Mouse (Mus musculus): Measurements from ENCODE around the gene Vrk1. TPM values are rescaled to one million over a fixed set of nuclear protein-coding genes. Genes with fewer than 3 reads are reported as not detected.

Gene Vrk1
- polyA plus RNA-seq, 1 experiment from 2014 or later: 76.3 TPM

DNA sequence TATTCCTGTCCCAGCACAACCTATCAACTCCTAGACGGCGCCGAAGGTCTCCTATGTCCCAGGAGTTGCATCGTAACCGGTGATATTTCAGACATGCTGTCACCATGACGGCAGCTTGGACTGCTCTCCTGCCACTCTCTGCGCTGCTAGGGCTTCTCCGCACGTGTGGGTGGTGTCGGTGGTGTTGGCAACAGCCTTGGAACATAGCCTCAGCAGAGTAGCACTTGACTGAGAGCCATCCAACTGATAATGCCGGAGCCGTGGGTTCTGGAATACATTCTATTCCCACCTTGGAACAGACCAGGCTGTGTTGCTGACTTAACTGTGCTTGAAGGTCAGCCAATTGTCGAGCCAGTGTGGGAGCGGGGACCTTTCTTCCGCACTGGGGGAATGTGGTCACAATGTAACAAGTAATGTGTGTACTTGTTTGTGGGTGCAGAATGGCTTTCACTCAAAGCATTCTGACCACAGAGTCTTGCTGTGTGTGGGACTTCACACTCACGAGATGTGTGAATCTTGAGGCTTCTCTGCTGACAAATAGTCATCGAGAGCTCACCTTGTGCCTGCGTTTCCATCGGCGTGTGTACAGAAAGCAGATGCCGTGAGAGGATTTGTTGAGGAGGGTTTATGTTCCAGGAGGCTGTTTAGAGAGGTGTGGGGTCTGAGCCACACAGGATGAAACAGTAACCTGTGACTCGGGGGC, 1.5 kb upstream of the Vrk1 start:
- Histone ChIP-seq H3K27me3 (no peaks in the 10 kb centered on the region), H3K36me3 (no peaks in the 10 kb centered on the region), H3K9ac (no peak overlapping the region), H3K27ac (no peak overlapping the region), H3K4me3 (no peak overlapping the region), H3K4me2 (no peak overlapping the region), H3K4me1 (no peaks in the 10 kb centered on the region), H3K9me3 (no peaks in the 10 kb centered on the region; the same call in 1 of the 2 replicates)
- no peak for ATAC-seq (ENCODE audit: borderline replicate concordance, extremely low read depth, low FRiP score, low TSS enrichment)
- 70% methylated on average over 22 of the region's 22 CpGs for WGBS

GRCm38 (mm10) chr12:106009122-106009870, 732 bp upstream of the Vrk1 start:
- peak overlapping the region; percentile 83 for H3K4me3 ChIP-seq
- H3K4me2 ChIP-seq: peak overlapping the region; percentile 48
- H3K9ac ChIP-seq: no peak overlapping the region
- H3K27ac ChIP-seq: no peak overlapping the region
- ATAC-seq (ENCODE audit: borderline replicate concordance, extremely low read depth, low FRiP score, low TSS enrichment): no peak
- no peaks in the 10 kb centered on the region; the same call in 1 of the 2 replicates for H3K9me3 ChIP-seq
- no peaks in the 10 kb centered on the region for H3K27me3 ChIP-seq
- WGBS: 79% methylated on average over 12 of the region's 12 CpGs
- H3K36me3 ChIP-seq: no peaks in the 10 kb centered on the region
- no peaks in the 10 kb centered on the region for H3K4me1 ChIP-seq

DNA sequence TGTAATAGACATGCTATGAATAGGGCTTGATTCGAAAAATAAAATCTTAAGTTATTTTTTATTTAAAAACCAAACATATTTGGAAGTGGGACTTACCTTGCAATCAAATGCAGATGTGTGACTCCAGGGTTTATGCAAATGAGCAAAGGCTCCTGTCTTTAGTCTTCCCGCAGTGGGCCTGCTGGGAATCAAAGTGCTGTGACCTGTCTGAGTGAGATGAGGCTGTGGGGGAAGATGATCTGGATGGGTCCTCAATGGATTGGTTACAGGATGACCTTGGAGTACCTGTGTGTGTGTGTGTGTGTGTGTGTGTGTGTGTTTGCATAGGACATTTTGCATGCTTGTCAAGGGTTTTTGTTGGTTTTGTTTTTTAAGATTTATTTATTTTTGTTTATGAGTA, 2.1 kb downstream of the Vrk1 start:
- no peak overlapping the region for H3K4me2 ChIP-seq
- no peaks in the 10 kb centered on the region for H3K27me3 ChIP-seq
- H3K27ac ChIP-seq: no peak overlapping the region
- H3K4me1 ChIP-seq: no peaks in the 10 kb centered on the region
- H3K9me3 ChIP-seq: no peaks in the 10 kb centered on the region
- ATAC-seq (ENCODE audit: borderline replicate concordance, extremely low read depth, low FRiP score, low TSS enrichment): no peak
- H3K9ac ChIP-seq: no peak overlapping the region
- 82% methylated on average over 2 of the region's 2 CpGs for WGBS
- H3K36me3 ChIP-seq: no peaks in the 10 kb centered on the region
- no peak overlapping the region for H3K4me3 ChIP-seq

DNA sequence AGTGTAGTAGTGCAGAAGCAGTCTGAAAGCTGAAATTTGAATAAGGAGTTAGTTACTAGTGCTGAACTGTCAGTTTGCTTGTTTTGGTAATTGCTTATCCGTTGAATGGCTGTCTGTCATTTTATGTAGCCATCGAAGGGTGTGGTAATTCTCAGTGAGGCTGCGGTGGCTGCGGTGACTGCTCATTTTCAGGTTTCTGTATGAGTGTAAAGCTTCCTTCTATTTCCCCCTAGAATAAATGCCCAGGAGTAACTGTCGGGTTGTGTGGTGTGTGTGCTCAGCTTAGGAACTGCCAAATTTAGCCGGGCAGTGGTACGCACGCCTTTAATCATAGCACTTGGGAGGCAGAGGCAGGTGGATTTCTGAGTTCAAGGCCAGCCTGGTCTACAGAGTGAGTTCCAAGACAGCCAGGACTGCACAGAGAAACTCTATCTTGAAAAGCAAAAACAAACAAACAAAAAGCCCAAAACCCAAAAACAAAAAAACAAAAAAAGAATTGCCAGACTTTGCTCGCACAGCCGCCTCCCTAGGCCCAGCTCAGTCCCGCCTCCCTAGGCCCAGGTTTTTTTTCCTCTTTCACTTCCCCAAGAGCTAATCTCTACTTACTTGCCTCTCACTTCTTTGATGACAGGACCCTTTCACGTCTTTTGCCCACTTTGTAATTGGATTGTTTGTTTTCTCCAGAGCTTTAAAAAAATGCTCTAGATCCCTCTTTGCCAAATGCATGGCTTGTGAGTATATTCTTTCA, 6.4 kb downstream of the Vrk1 start:
- H3K27me3 ChIP-seq: no peaks in the 10 kb centered on the region
- no peak overlapping the region for H3K9ac ChIP-seq
- H3K4me1 ChIP-seq: no peaks in the 10 kb centered on the region
- 87% methylated on average over 12 of the region's 12 CpGs for WGBS
- no peak overlapping the region for H3K4me3 ChIP-seq
- no peak overlapping the region for H3K4me2 ChIP-seq
- H3K9me3 ChIP-seq: no peaks in the 10 kb centered on the region
- ATAC-seq (ENCODE audit: borderline replicate concordance, extremely low read depth, low FRiP score, low TSS enrichment): no peak
- no peak overlapping the region for H3K27ac ChIP-seq
- no peaks in the 10 kb centered on the region for H3K36me3 ChIP-seq

DNA sequence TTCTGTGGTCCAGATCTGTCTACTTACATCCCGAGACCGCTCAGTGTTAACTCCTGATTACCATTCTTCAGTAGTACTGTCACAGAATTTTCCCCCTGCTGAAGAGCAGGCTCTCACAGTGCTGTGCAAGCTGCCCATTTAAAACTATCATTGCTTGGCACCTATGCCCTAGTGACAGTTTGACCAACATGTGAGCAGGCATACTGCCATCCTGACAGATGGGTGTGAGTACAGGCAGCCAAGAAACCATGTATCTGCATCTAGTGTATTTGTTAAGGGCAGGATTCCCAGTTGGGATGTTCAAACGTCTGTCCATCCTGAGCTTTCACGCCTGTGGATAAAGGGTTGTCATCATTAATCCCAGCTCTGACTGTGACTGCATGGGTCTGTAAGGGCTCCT, 10.0 kb downstream of the Vrk1 start:
- H3K27me3 ChIP-seq: no peaks in the 10 kb centered on the region
- H3K9ac ChIP-seq: no peak overlapping the region
- no peaks in the 10 kb centered on the region for H3K9me3 ChIP-seq
- ATAC-seq (ENCODE audit: borderline replicate concordance, extremely low read depth, low FRiP score, low TSS enrichment): no peak
- no peak overlapping the region for H3K27ac ChIP-seq
- no peak overlapping the region for H3K4me3 ChIP-seq
- WGBS: 72% methylated on average over 4 of the region's 4 CpGs
- H3K36me3 ChIP-seq: no peaks in the 10 kb centered on the region
- H3K4me2 ChIP-seq: no peak overlapping the region
- no peaks in the 10 kb centered on the region for H3K4me1 ChIP-seq

DNA sequence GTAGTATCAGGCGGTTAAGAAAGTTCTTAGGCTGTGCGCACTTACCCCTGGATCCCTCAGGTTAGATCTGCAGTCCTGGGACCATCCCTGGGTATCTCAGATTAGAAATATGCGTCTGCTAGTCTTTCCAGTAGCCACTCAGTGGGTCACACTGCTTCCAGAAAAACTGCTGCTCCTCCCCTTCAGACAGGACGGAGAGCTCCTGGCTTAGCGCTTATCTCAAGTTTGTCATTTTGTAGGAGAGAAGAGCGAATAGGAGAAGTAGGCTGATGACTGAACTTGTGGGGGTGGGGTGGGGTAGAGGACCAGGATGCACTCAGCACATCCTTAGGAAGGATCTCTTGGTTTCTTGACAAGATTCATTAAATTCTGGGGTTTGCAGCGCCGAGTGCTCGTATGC, 13.6 kb downstream of the Vrk1 start:
- ATAC-seq (ENCODE audit: borderline replicate concordance, extremely low read depth, low FRiP score, low TSS enrichment): no peak
- no peak overlapping the region for H3K4me2 ChIP-seq
- H3K9me3 ChIP-seq: no peaks in the 10 kb centered on the region

GRCm38 (mm10) chr12:106025416-106025815, 15.4 kb downstream of the Vrk1 start:
- Histone ChIP-seq H3K27ac (no peak overlapping the region), H3K4me2 (no peak overlapping the region), H3K4me3 (no peak overlapping the region), H3K4me1 (no peaks in the 10 kb centered on the region), H3K9ac (no peak overlapping the region), H3K9me3 (no peaks in the 10 kb centered on the region), H3K27me3 (no peaks in the 10 kb centered on the region), H3K36me3 (no peaks in the 10 kb centered on the region)
- 74% methylated on average over 6 of the region's 6 CpGs for WGBS
- no peak for ATAC-seq (ENCODE audit: borderline replicate concordance, extremely low read depth, low FRiP score, low TSS enrichment)

More for the DNA sequence above, 13.6 kb downstream of the Vrk1 start:
- Histone ChIP-seq H3K4me3 (no peak overlapping the region), H3K4me1 (no peaks in the 10 kb centered on the region), H3K36me3 (no peaks in the 10 kb centered on the region), H3K27me3 (no peaks in the 10 kb centered on the region), H3K9ac (no peak overlapping the region), H3K27ac (no peak overlapping the region)
- 78% methylated on average over 9 of the region's 9 CpGs for WGBS

GRCm38 (mm10) chr12:106026385-106027134, 16.5 kb downstream of the Vrk1 start:
- no peak for ATAC-seq (ENCODE audit: borderline replicate concordance, extremely low read depth, low FRiP score, low TSS enrichment)
- WGBS: 81% methylated on average over 16 of the region's 16 CpGs

GRCm38 (mm10) chr12:106027372-106027771, 17.3 kb downstream of the Vrk1 start:
- no peaks in the 10 kb centered on the region for H3K9me3 ChIP-seq
- no peak overlapping the region for H3K4me2 ChIP-seq
- no peaks in the 10 kb centered on the region for H3K27me3 ChIP-seq
- ATAC-seq (ENCODE audit: borderline replicate concordance, extremely low read depth, low FRiP score, low TSS enrichment): no peak
- H3K4me3 ChIP-seq: no peak overlapping the region
- no peak overlapping the region for H3K9ac ChIP-seq
- no peak overlapping the region for H3K27ac ChIP-seq
- no peaks in the 10 kb centered on the region for H3K4me1 ChIP-seq
- H3K36me3 ChIP-seq: no peaks in the 10 kb centered on the region
- 74% methylated on average over 5 of the region's 5 CpGs for WGBS

More at GRCm38 (mm10) chr12:106026385-106027134, 16.5 kb downstream of the Vrk1 start:
- no peak overlapping the region for H3K4me3 ChIP-seq
- H3K9ac ChIP-seq: no peak overlapping the region
- no peak overlapping the region for H3K27ac ChIP-seq
- H3K9me3 ChIP-seq: no peaks in the 10 kb centered on the region
- no peaks in the 10 kb centered on the region for H3K27me3 ChIP-seq
- H3K36me3 ChIP-seq: no peaks in the 10 kb centered on the region
- no peaks in the 10 kb centered on the region for H3K4me1 ChIP-seq
- no peak overlapping the region for H3K4me2 ChIP-seq

- Histone ChIP-seq H3K27ac (no peak overlapping the region), H3K9ac (no peak overlapping the region), H3K27me3 (no peaks in the 10 kb centered on the region), H3K4me2 (no peak overlapping the region), H3K4me1 (no peaks in the 10 kb centered on the region), H3K36me3 (no peaks in the 10 kb centered on the region), H3K9me3 (no peaks in the 10 kb centered on the region), H3K4me3 (no peak overlapping the region)
- no peak for ATAC-seq (ENCODE audit: borderline replicate concordance, extremely low read depth, low FRiP score, low TSS enrichment)
- 67% methylated on average over 2 of the region's 2 CpGs for WGBS
These were observed 19.6 kb downstream of the Vrk1 start for GRCm38 (mm10) chr12:106029582-106029981.

DNA sequence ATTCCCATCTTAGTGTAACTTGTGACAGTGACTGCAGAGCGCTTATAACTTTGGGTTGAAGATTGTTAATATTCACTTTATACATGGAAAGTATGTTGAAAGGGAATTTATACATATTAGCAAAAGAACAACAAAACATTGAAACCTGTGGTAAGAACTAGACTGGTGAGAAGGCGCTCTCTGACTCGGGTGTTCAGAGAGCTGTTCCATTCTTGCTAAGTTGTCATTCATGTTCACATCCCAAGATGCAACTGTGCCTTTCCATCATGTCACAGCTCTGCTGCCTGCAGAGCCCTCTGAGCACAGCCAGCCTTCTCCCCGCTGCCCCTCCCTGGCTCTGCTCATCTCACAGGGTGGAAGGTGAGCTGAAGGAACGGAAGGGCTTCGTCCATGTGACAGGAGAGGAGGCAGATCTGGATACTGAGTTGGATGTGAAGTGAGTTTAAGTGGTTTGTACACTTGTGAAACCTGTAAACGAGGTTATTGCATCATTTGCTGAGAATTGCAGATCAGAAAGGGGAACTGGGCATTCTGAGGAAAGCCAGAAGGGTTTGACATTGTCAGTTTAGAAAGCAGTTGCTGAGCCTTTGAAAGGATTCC, 20.2 kb downstream of the Vrk1 start:
- Histone ChIP-seq H3K4me1 (no peaks in the 10 kb centered on the region), H3K4me3 (no peak overlapping the region), H3K27ac (no peak overlapping the region), H3K36me3 (no peaks in the 10 kb centered on the region), H3K27me3 (no peaks in the 10 kb centered on the region), H3K9ac (no peak overlapping the region), H3K4me2 (no peak overlapping the region), H3K9me3 (no peaks in the 10 kb centered on the region)
- no peak for ATAC-seq (ENCODE audit: borderline replicate concordance, extremely low read depth, low FRiP score, low TSS enrichment)
- WGBS: 66% methylated on average over 7 of the region's 7 CpGs
